In genomic region chr12:30628466-30628865, GRCm38 (mm10) we compare ENCODE assay signal across 19 mouse cellular contexts. TPM values are rescaled to one million over a fixed set of nuclear protein-coding genes. Genes with fewer than 3 reads are reported as not detected.
DNase-seq lines count a peak whose midpoint lies in the region; ATAC-seq and TF ChIP-seq lines count a peak whose summit lies in the region.
"Had no signal": no experiment of that assay in that cellular context is flagged by ENCODE, and none has a peak within 500 bp of the region (broad histone marks: within the 10 kb centered on the region; RNA-seq: fewer than 3 reads in every experiment).

No protein-coding gene starts in this region.

- H3K36me3 ChIP-seq in limb, embryonic 14.5 days (ENCODE audit: control insufficient read depth, insufficient read depth, low read length) = no peaks in the 10 kb centered on the region
- no peaks in the 10 kb centered on the region for H3K36me3 ChIP-seq in limb, embryonic 10.5 days
- H3K36me3 ChIP-seq in intestine, embryonic 16.5 days (ENCODE audit: control insufficient read depth, insufficient read depth, low read length) = no peaks in the 10 kb centered on the region
- H3K36me3 ChIP-seq in lung, postnatal 0 days (ENCODE audit: insufficient read depth, low read length) = no peaks in the 10 kb centered on the region
- H3K36me3 ChIP-seq in forebrain, embryonic 13.5 days (ENCODE audit: poor library complexity, severe bottlenecking) = no peaks in the 10 kb centered on the region
- H3K36me3 ChIP-seq: G1E; heart, embryonic 12.5 days; limb, embryonic 12.5 days; liver, embryonic 15.5 days had no signal

- 36% methylated on average over 5 of the region's 5 CpGs for WGBS in limb, embryonic 14.5 days
- 57% methylated on average over 5 of the region's 5 CpGs for WGBS in limb, embryonic 10.5 days
- WGBS in intestine, embryonic 16.5 days = 51% methylated on average over 5 of the region's 5 CpGs
- 35% methylated on average over 5 of the region's 5 CpGs for WGBS in lung, postnatal 0 days
- WGBS in forebrain, embryonic 13.5 days = 84% methylated on average over 5 of the region's 5 CpGs

- H3K9ac ChIP-seq in limb, embryonic 14.5 days (ENCODE audit: low read depth, low read length, severe bottlenecking) = no peak overlapping the region
- H3K9ac ChIP-seq in intestine, embryonic 16.5 days (ENCODE audit: low read depth, low read length) = no peak overlapping the region
- no peak overlapping the region for H3K9ac ChIP-seq in lung, postnatal 0 days (replicated peaks; ENCODE audit: low read depth)
- no peak overlapping the region for H3K9ac ChIP-seq in forebrain, embryonic 13.5 days
- H3K9ac ChIP-seq: heart, embryonic 12.5 days; limb, embryonic 12.5 days; liver, embryonic 15.5 days had no signal

- TF ChIP-seq POLR2A in limb, embryonic 14.5 days (IDR thresholded peaks at IDR 0.05; ENCODE audit: borderline replicate concordance, extremely low read depth, insufficient read depth, insufficient read length) = no peak

- H3K9me3 ChIP-seq in limb, embryonic 14.5 days (ENCODE audit: control insufficient read depth, low read length) = no peaks in the 10 kb centered on the region
- no peaks in the 10 kb centered on the region for H3K9me3 ChIP-seq in limb, embryonic 10.5 days (replicated peaks)
- no peaks in the 10 kb centered on the region for H3K9me3 ChIP-seq in intestine, embryonic 16.5 days (ENCODE audit: control insufficient read depth, low read length)
- no peaks in the 10 kb centered on the region for H3K9me3 ChIP-seq in lung, postnatal 0 days (ENCODE audit: low read length)
- H3K9me3 ChIP-seq in forebrain, embryonic 13.5 days (replicated peaks) = no peaks in the 10 kb centered on the region
- H3K9me3 ChIP-seq: heart, embryonic 12.5 days; limb, embryonic 12.5 days; liver, embryonic 15.5 days had no signal

- no peak for TF ChIP-seq CTCF in lung, postnatal 0 days (IDR thresholded peaks at IDR 0.05)

- no peak for TF ChIP-seq EP300 in lung, postnatal 0 days (IDR thresholded peaks at IDR 0.05)

- H3K4me2 ChIP-seq in limb, embryonic 14.5 days (replicated peaks; ENCODE audit: low read depth, low read length, severe bottlenecking) = no peak overlapping the region
- no peak overlapping the region for H3K4me2 ChIP-seq in intestine, embryonic 16.5 days (ENCODE audit: low read depth, low read length)
- H3K4me2 ChIP-seq in lung, postnatal 0 days (replicated peaks; ENCODE audit: low read depth, low read length) = no peak overlapping the region
- no peak overlapping the region for H3K4me2 ChIP-seq in forebrain, embryonic 13.5 days
- H3K4me2 ChIP-seq: heart, embryonic 12.5 days; limb, embryonic 12.5 days; liver, embryonic 15.5 days; midbrain, embryonic 11.5 days had no signal

- no peak overlapping the region for H3K4me3 ChIP-seq in limb, embryonic 14.5 days (replicated peaks; ENCODE audit: low read length)
- H3K4me3 ChIP-seq in limb, embryonic 10.5 days = no peak overlapping the region
- no peak overlapping the region for H3K4me3 ChIP-seq in intestine, embryonic 16.5 days (ENCODE audit: low read length)
- no peak overlapping the region for H3K4me3 ChIP-seq in lung, postnatal 0 days (ENCODE audit: low read depth, low read length)
- no peak overlapping the region for H3K4me3 ChIP-seq in forebrain, embryonic 13.5 days
- H3K4me3 ChIP-seq: erythroblast, embryonic 14.5 days; heart, embryonic 12.5 days; layer of hippocampus, adult 2 months; limb, embryonic 12.5 days; liver, embryonic 15.5 days; myocyte had no signal

- H3K27ac ChIP-seq in limb, embryonic 14.5 days (replicated peaks; ENCODE audit: low read depth, low read length) = no peak overlapping the region
- H3K27ac ChIP-seq in limb, embryonic 10.5 days = no peak overlapping the region
- no peak overlapping the region for H3K27ac ChIP-seq in intestine, embryonic 16.5 days (ENCODE audit: low read length)
- H3K27ac ChIP-seq in lung, postnatal 0 days (ENCODE audit: low read length) = no peak overlapping the region
- no peak overlapping the region for H3K27ac ChIP-seq in forebrain, embryonic 13.5 days
- H3K27ac ChIP-seq: layer of hippocampus, adult 2 months; limb, embryonic 12.5 days; liver, embryonic 15.5 days had no signal

- peak; percentile 34; the same call in 1 of the 2 replicates for ATAC-seq in limb, embryonic 14.5 days (ENCODE audit: low FRiP score, low read depth)
- peak; percentile 59; the same call in 1 of the 2 replicates for ATAC-seq in intestine, embryonic 16.5 days
- ATAC-seq in lung, postnatal 0 days = peak; percentile 62
- ATAC-seq in forebrain, embryonic 13.5 days = no peak
- ATAC-seq: hindbrain, embryonic 16.5 days had no signal

- no peaks in the 10 kb centered on the region for H3K27me3 ChIP-seq in limb, embryonic 14.5 days (ENCODE audit: control insufficient read depth, insufficient read depth, low read length)
- H3K27me3 ChIP-seq in limb, embryonic 10.5 days (ENCODE audit: low read depth, poor library complexity, severe bottlenecking) = no peaks in the 10 kb centered on the region
- no peaks in the 10 kb centered on the region for H3K27me3 ChIP-seq in intestine, embryonic 16.5 days (replicated peaks; ENCODE audit: control insufficient read depth, insufficient read depth, low read length)
- H3K27me3 ChIP-seq in lung, postnatal 0 days (replicated peaks; ENCODE audit: insufficient read depth, low read length) = no peaks in the 10 kb centered on the region
- H3K27me3 ChIP-seq in forebrain, embryonic 13.5 days = no peaks in the 10 kb centered on the region
- H3K27me3 ChIP-seq: heart, embryonic 12.5 days; limb, embryonic 12.5 days; liver, embryonic 15.5 days had no signal

- peak; percentile 59 for DNase-seq in limb, embryonic 14.5 days (ENCODE audit: low spot score)
- DNase-seq in limb, embryonic 10.5 days (ENCODE audit: low spot score) = no peak
- peak; percentile 73 for DNase-seq in lung, postnatal 0 days (ENCODE audit: low spot score)
- peak; percentile 40 for DNase-seq in yolk sac, embryonic 10.5 days (ENCODE audit: low spot score)
- no peak for DNase-seq in right cerebral cortex, postnatal 4 days
- DNase-seq: cerebellum, adult 11-12 months; gastrocnemius, postnatal 36 days; heart, postnatal 36 days had no signal

- peaks cover 6% of the 10 kb centered on the region; the same call in 1 of the 2 replicates for H3K4me1 ChIP-seq in limb, embryonic 14.5 days (ENCODE audit: control insufficient read depth, insufficient read depth, low read length)
- H3K4me1 ChIP-seq in limb, embryonic 10.5 days = peaks cover 6% of the 10 kb centered on the region
- H3K4me1 ChIP-seq in intestine, embryonic 16.5 days (ENCODE audit: control insufficient read depth, insufficient read depth, low read length) = 0 out of 2 replicates have a peak, but pooled peaks cover 2% of the 10 kb centered on the region
- H3K4me1 ChIP-seq in lung, postnatal 0 days (ENCODE audit: insufficient read depth, low read depth, low read length) = peaks cover 5% of the 10 kb centered on the region; the same call in 1 of the 2 replicates
- no peaks in the 10 kb centered on the region for H3K4me1 ChIP-seq in forebrain, embryonic 13.5 days
- H3K4me1 ChIP-seq: heart, embryonic 12.5 days; liver, embryonic 15.5 days had no signal

RNA-seq across cellular contexts. Expression of gene Tmem18, which starts 44.2 kb away (rescaled TPM):
- 23.7 and 24.4 TPM in 2 replicates for polyA plus RNA-seq in limb, embryonic 14.5 days (2012; rRNA removed)
- polyA plus RNA-seq in limb, embryonic 14.5 days (2014; fragmentation: Nextera tagmentation; extraction: Ambion mirVana) = 26.1 and 26.6 TPM in 2 replicates
- polyA plus RNA-seq in limb, embryonic 10.5 days (2016; fragmentation: Nextera tagmentation; extraction: Ambion mirVana) = 18.5 and 25.0 TPM in 2 replicates
- 22.4 and 23.3 TPM in 2 replicates for polyA plus RNA-seq in intestine, embryonic 16.5 days (2015; fragmentation: Nextera tagmentation; extraction: Ambion mirVana)
- 21.7 and 22.3 TPM in 2 replicates for polyA plus RNA-seq in lung, postnatal 0 days (2015; fragmentation: Nextera tagmentation; extraction: Ambion mirVana)
- 20.5 and 25.0 TPM in 2 replicates for polyA plus RNA-seq in forebrain, embryonic 13.5 days (2015; fragmentation: Nextera tagmentation; extraction: Ambion mirVana)

Comparison
In these comparisons a context has a peak if more than half of its experiments do, and no peak if none do; other contexts are left out.
1. DNase-seq: peak in limb, embryonic 14.5 days (single experiment), lung, postnatal 0 days (single experiment) and yolk sac, embryonic 10.5 days (single experiment); none in limb, embryonic 10.5 days (single experiment) and right cerebral cortex, postnatal 4 days (single experiment).